ENCODE assay signal across 8 mouse cellular contexts in genomic region chr11:120950281-120951202, GRCm38 (mm10). TPM values are rescaled to one million over a fixed set of nuclear protein-coding genes. Genes with fewer than 3 reads are reported as not detected.
DNase-seq lines count a peak whose midpoint lies in the region; ATAC-seq and TF ChIP-seq lines count a peak whose summit lies in the region.

No protein-coding gene starts in this region.

- DNase-seq in cerebellum, adult 11 months, result peak; percentile 82
- DNase-seq in heart, postnatal 25 days (ENCODE audit: low spot score), result peak; percentile 87
- peak; percentile 86 for DNase-seq in layer of hippocampus, adult 11-12 months (ENCODE audit: low spot score)
- peak; percentile 93 to 95 for DNase-seq in lung, adult 18-20 months

- intact Hi-C loops in heart, postnatal 25 days (cut with DNase I), result no loop called here

- peak overlapping the region; percentile 69 for H3K4me2 ChIP-seq in forebrain, embryonic 15.5 days (replicated peaks)
- peak overlapping the region; percentile 62 for H3K4me2 ChIP-seq in neural tube, embryonic 14.5 days (ENCODE audit: low read depth, low read length)

- H3K4me1 ChIP-seq in ES-Bruce4 (ENCODE audit: control insufficient read depth, insufficient read depth, low read length), result peaks cover 8% of the 10 kb centered on the region
- H3K4me1 ChIP-seq in forebrain, embryonic 15.5 days, result peaks cover 28% of the 10 kb centered on the region
- H3K4me1 ChIP-seq in neural tube, embryonic 14.5 days (ENCODE audit: control insufficient read depth, insufficient read depth, low read length), result peaks cover 12% of the 10 kb centered on the region; the same call in 1 of the 2 replicates
- peaks cover 36% of the 10 kb centered on the region for H3K4me1 ChIP-seq in testis, adult 2 months (ENCODE audit: control insufficient read depth, insufficient read depth, low read length)

- no peak overlapping the region for H3K27ac ChIP-seq in ES-Bruce4 (ENCODE audit: insufficient read depth, low read length)
- peak overlapping the region; percentile 41; the same call in 1 of the 2 replicates for H3K27ac ChIP-seq in forebrain, embryonic 15.5 days (replicated peaks)
- H3K27ac ChIP-seq in neural tube, embryonic 14.5 days (ENCODE audit: low read depth, low read length), result peak overlapping the region; percentile 44; the same call in 1 of the 2 replicates
- no peak overlapping the region for H3K27ac ChIP-seq in testis, adult 2 months (ENCODE audit: control insufficient read depth, insufficient read depth, low read depth, low read length)

- H3K27me3 ChIP-seq in ES-Bruce4 (ENCODE audit: control insufficient read depth, insufficient read depth, low read length, poor library complexity, severe bottlenecking), result no peaks in the 10 kb centered on the region
- H3K27me3 ChIP-seq in forebrain, embryonic 15.5 days, result peaks cover 25% of the 10 kb centered on the region
- H3K27me3 ChIP-seq in neural tube, embryonic 14.5 days (ENCODE audit: control insufficient read depth, insufficient read depth, low read length), result peaks cover 22% of the 10 kb centered on the region
- no peaks in the 10 kb centered on the region for H3K27me3 ChIP-seq in testis, adult 2 months (ENCODE audit: control insufficient read depth, insufficient read depth, low read length)

- TF ChIP-seq POLR2A in ES-Bruce4 (IDR thresholded peaks at IDR 0.05; ENCODE audit: insufficient read depth, low read length), result peak; percentile 33
- 0 out of 2 replicates have a peak, but pooled peaks have one; percentile 8 for TF ChIP-seq POLR2A in testis, adult 2 months (IDR thresholded peaks at IDR 0.05; ENCODE audit: control insufficient read depth, low read depth, low read length)

- peak overlapping the region; percentile 19 for H3K9ac ChIP-seq in ES-Bruce4 (ENCODE audit: low read depth, poor library complexity, severe bottlenecking)
- peak overlapping the region; percentile 50 for H3K9ac ChIP-seq in forebrain, embryonic 15.5 days (replicated peaks)
- H3K9ac ChIP-seq in neural tube, embryonic 14.5 days (replicated peaks; ENCODE audit: low read depth, low read length), result peak overlapping the region; percentile 21; the same call in 1 of the 2 replicates

- peak; percentile 89 for TF ChIP-seq EP300 in ES-Bruce4 (IDR thresholded peaks at IDR 0.05; ENCODE audit: insufficient read depth, low read depth, low read length)

- WGBS in forebrain, embryonic 15.5 days, result 1% methylated on average over 39 of the region's 39 CpGs
- 1% methylated on average over 39 of the region's 39 CpGs for WGBS in neural tube, embryonic 14.5 days

- ATAC-seq in forebrain, embryonic 15.5 days (replicated peaks), result peak; percentile 85
- peak; percentile 76; the same call in 1 of the 2 replicates for ATAC-seq in neural tube, embryonic 14.5 days (ENCODE audit: low read depth)

- TF ChIP-seq CTCF in ES-Bruce4 (IDR thresholded peaks at IDR 0.05; ENCODE audit: low read depth, low read length), result no peak
- no peak for TF ChIP-seq CTCF in testis, adult 2 months (IDR thresholded peaks at IDR 0.05; ENCODE audit: control insufficient read depth, insufficient read depth, insufficient replicate concordance, low read depth, low read length)

- no peaks in the 10 kb centered on the region for H3K9me3 ChIP-seq in ES-Bruce4 (replicated peaks; ENCODE audit: control insufficient read depth, insufficient read depth, low read length, poor library complexity, severe bottlenecking)
- H3K9me3 ChIP-seq in forebrain, embryonic 15.5 days, result no peaks in the 10 kb centered on the region
- H3K9me3 ChIP-seq in neural tube, embryonic 14.5 days (ENCODE audit: control insufficient read depth, low read length), result no peaks in the 10 kb centered on the region

- peak overlapping the region; percentile 93 for H3K4me3 ChIP-seq in ES-Bruce4 (ENCODE audit: low read depth, low read length)
- peak overlapping the region; percentile 51 for H3K4me3 ChIP-seq in forebrain, embryonic 15.5 days
- H3K4me3 ChIP-seq in neural tube, embryonic 14.5 days (ENCODE audit: low read depth, low read length), result peak overlapping the region; percentile 36
- peak overlapping the region; percentile 45 for H3K4me3 ChIP-seq in testis, adult 2 months (ENCODE audit: control insufficient read depth, low read depth, low read length)

- H3K36me3 ChIP-seq in ES-Bruce4 (ENCODE audit: control insufficient read depth, insufficient read depth, low read length, poor library complexity, severe bottlenecking), result no peaks in the 10 kb centered on the region
- no peaks in the 10 kb centered on the region for H3K36me3 ChIP-seq in forebrain, embryonic 15.5 days
- H3K36me3 ChIP-seq in neural tube, embryonic 14.5 days (ENCODE audit: control insufficient read depth, insufficient read depth, low read length), result no peaks in the 10 kb centered on the region
- no peaks in the 10 kb centered on the region for H3K36me3 ChIP-seq in testis, adult 2 months (ENCODE audit: control insufficient read depth, insufficient read depth, low read length)

RNA-seq across cellular contexts. Expression of gene Slc16a3, which starts 2.3 kb away (rescaled TPM):
- polyA plus RNA-seq in ES-Bruce4 (2011; ENCODE audit: insufficient read depth, insufficient read length, low read depth, missing spikeins), result 80.9 and 84.3 TPM in 2 replicates
- 9.1 and 9.6 TPM in 2 replicates for polyA plus RNA-seq in forebrain, embryonic 15.5 days (2015; fragmentation: Nextera tagmentation; extraction: Ambion mirVana)
- 1 to 10 TPM in 1 of 2 experiments, under 1 TPM in 1; 0.87 to 2.1 TPM for total RNA-seq in heart, postnatal 25 days (2021)
- 2.9 and 4.6 TPM in 2 replicates for polyA plus RNA-seq in neural tube, embryonic 14.5 days (2014; fragmentation: Nextera tagmentation; extraction: Ambion mirVana)
- polyA plus RNA-seq in testis, adult 2 months (2012; rRNA removed), result 3.7 and 4.4 TPM in 2 replicates

RNA-seq across cellular contexts. Expression of gene Ccdc57, which starts 17.9 kb away (rescaled TPM):
- 3.4 and 3.8 TPM in 2 replicates for polyA plus RNA-seq in ES-Bruce4 (2011; ENCODE audit: insufficient read depth, insufficient read length, low read depth, missing spikeins)
- polyA plus RNA-seq in forebrain, embryonic 15.5 days (2015; fragmentation: Nextera tagmentation; extraction: Ambion mirVana), result 6.7 and 7.0 TPM in 2 replicates
- 1 to 10 TPM; 1.2 to 1.3 TPM for total RNA-seq in heart, postnatal 25 days (2021)
- 6.1 and 6.7 TPM in 2 replicates for polyA plus RNA-seq in neural tube, embryonic 14.5 days (2014; fragmentation: Nextera tagmentation; extraction: Ambion mirVana)
- polyA plus RNA-seq in testis, adult 2 months (2012; rRNA removed), result 34.6 and 37.5 TPM in 2 replicates

RNA-seq across cellular contexts. Expression of gene Csnk1d, which starts 40.6 kb away (rescaled TPM):
- polyA plus RNA-seq in ES-Bruce4 (2011; ENCODE audit: insufficient read depth, insufficient read length, low read depth, missing spikeins), result 99.3 and 109 TPM in 2 replicates
- 145 and 157 TPM in 2 replicates for polyA plus RNA-seq in forebrain, embryonic 15.5 days (2015; fragmentation: Nextera tagmentation; extraction: Ambion mirVana)
- 10 to 100 TPM; 50.7 to 56.5 TPM for total RNA-seq in heart, postnatal 25 days (2021)
- 57.8 and 81.1 TPM in 2 replicates for polyA plus RNA-seq in neural tube, embryonic 14.5 days (2014; fragmentation: Nextera tagmentation; extraction: Ambion mirVana)
- 97.0 and 111 TPM in 2 replicates for polyA plus RNA-seq in testis, adult 2 months (2012; rRNA removed)

Comparison
In these comparisons a context has a peak if more than half of its experiments do, and no peak if none do; other contexts are left out.
1. H3K27ac ChIP-seq: peak in forebrain, embryonic 15.5 days (single experiment) and neural tube, embryonic 14.5 days (single experiment); none in ES-Bruce4 (single experiment) and testis, adult 2 months (single experiment).
2. H3K4me3 ChIP-seq: peak in every context shown above with its lines; median percentile 93 in ES-Bruce4; 51 in forebrain, embryonic 15.5 days; 45 in testis, adult 2 months; 36 in neural tube, embryonic 14.5 days.
3. Peak in every context shown above with its lines, with median percentiles within 50 percentile points of each other: H3K9ac ChIP-seq and DNase-seq.